Mouse (Mus musculus): ENCODE measurements at regions not wholly inside any gene's neighbourhood (a gene's known extent, or its start where the extent isn't known, plus 50 kb on each side); places are given as distances from the start of the nearest gene placed in this dataset.
A peak's percentile ranks its signal among the peaks of the same experiment; 100 is the strongest.

GRCm38 (mm10) chr13:48717036-48717435 lies 54.2 kb downstream of the Barx1 start:
- no peak overlapping the region for H3K4me3 ChIP-seq
- peak overlapping the region; percentile 63; the same call in 1 of the 2 replicates for H3K27ac ChIP-seq
- peaks cover 10% of the 10 kb centered on the region; the same call in 1 of the 2 replicates for H3K27me3 ChIP-seq (ENCODE audit: poor library complexity, severe bottlenecking)
- peaks cover 4% of the 10 kb centered on the region; the same call in 1 of the 2 replicates for H3K9me3 ChIP-seq
- no peaks in the 10 kb centered on the region for H3K36me3 ChIP-seq (replicated peaks)
- 50% methylated on average over 16 of the region's 16 CpGs for WGBS
- no peak for DNase-seq (ENCODE audit: extremely low spot score, low spot score)
- H3K4me1 ChIP-seq, result peaks cover 15% of the 10 kb centered on the region

GRCm38 (mm10) chr13:48717451-48717850 lies 54.7 kb downstream of the Barx1 start:
- Histone ChIP-seq H3K9me3 (peaks cover 4% of the 10 kb centered on the region; the same call in 1 of the 2 replicates), H3K36me3 (replicated peaks) (no peaks in the 10 kb centered on the region), H3K4me1 (peaks cover 15% of the 10 kb centered on the region), H3K4me3 (no peak overlapping the region), H3K27me3 (ENCODE audit: poor library complexity, severe bottlenecking) (peaks cover 10% of the 10 kb centered on the region; the same call in 1 of the 2 replicates), H3K27ac (peak overlapping the region; percentile 63; the same call in 1 of the 2 replicates)
- 76% methylated on average over 10 of the region's 10 CpGs for WGBS
- DNase-seq (ENCODE audit: extremely low spot score, low spot score), result no peak

- 12% methylated on average over 8 of the region's 8 CpGs for WGBS
- DNase-seq (ENCODE audit: extremely low spot score, low spot score), result no peak
- H3K4me3 ChIP-seq, result no peak overlapping the region
Measured at GRCm38 (mm10) chr13:48723676-48724075, 60.9 kb downstream of the Barx1 start.

GRCm38 (mm10) chr13:48726430-48726829 lies 63.6 kb downstream of the Barx1 start:
- Histone ChIP-seq H3K4me3 (no peak overlapping the region), H3K27me3 (ENCODE audit: poor library complexity, severe bottlenecking) (peaks cover 78% of the 10 kb centered on the region), H3K36me3 (replicated peaks) (no peaks in the 10 kb centered on the region), H3K27ac (no peak overlapping the region), H3K4me1 (peaks cover 27% of the 10 kb centered on the region), H3K9me3 (0 out of 2 replicates have a peak, but pooled peaks cover 3% of the 10 kb centered on the region)
- 47% methylated on average over 4 of the region's 4 CpGs for WGBS
- DNase-seq (ENCODE audit: extremely low spot score, low spot score), result no peak

More at GRCm38 (mm10) chr13:48723676-48724075, 60.9 kb downstream of the Barx1 start:
- Histone ChIP-seq H3K9me3 (peaks cover 7% of the 10 kb centered on the region; the same call in 1 of the 2 replicates), H3K27ac (no peak overlapping the region), H3K4me1 (peaks cover 12% of the 10 kb centered on the region), H3K36me3 (replicated peaks) (no peaks in the 10 kb centered on the region), H3K27me3 (ENCODE audit: poor library complexity, severe bottlenecking) (peaks cover 50% of the 10 kb centered on the region)

GRCm38 (mm10) chr13:48731046-48731996 lies 68.5 kb downstream of the Barx1 start:
- H3K27ac ChIP-seq, result 0 out of 2 replicates have a peak overlapping the region, but pooled peaks have one; percentile 30
- H3K27me3 ChIP-seq (ENCODE audit: poor library complexity, severe bottlenecking), result peaks cover 90% of the 10 kb centered on the region
- WGBS, result 2% methylated on average over 50 of the region's 51 CpGs

GRCm38 (mm10) chr13:48732168-48732841 lies 69.5 kb downstream of the Barx1 start:
- no peak overlapping the region for H3K27ac ChIP-seq
- H3K4me1 ChIP-seq, result peaks cover 33% of the 10 kb centered on the region
- H3K9me3 ChIP-seq, result no peaks in the 10 kb centered on the region
- peak; percentile 62 for DNase-seq (ENCODE audit: extremely low spot score, low spot score)
- peaks cover 90% of the 10 kb centered on the region for H3K27me3 ChIP-seq (ENCODE audit: poor library complexity, severe bottlenecking)
- 2% methylated on average over 29 of the region's 29 CpGs for WGBS
- no peaks in the 10 kb centered on the region for H3K36me3 ChIP-seq (replicated peaks)
- H3K4me3 ChIP-seq, result peak overlapping the region; percentile 46

More at GRCm38 (mm10) chr13:48731046-48731996, 68.5 kb downstream of the Barx1 start:
- Histone ChIP-seq H3K4me1 (peaks cover 33% of the 10 kb centered on the region), H3K4me3 (peak overlapping the region; percentile 46), H3K36me3 (replicated peaks) (no peaks in the 10 kb centered on the region), H3K9me3 (no peaks in the 10 kb centered on the region)
- peak; percentile 38 for DNase-seq (ENCODE audit: extremely low spot score, low spot score)

GRCm38 (mm10) chr13:48734985-48735384 lies 72.2 kb downstream of the Barx1 start:
- Histone ChIP-seq H3K9me3 (no peaks in the 10 kb centered on the region), H3K27me3 (ENCODE audit: poor library complexity, severe bottlenecking) (peaks cover 74% of the 10 kb centered on the region), H3K4me1 (peaks cover 26% of the 10 kb centered on the region), H3K4me3 (no peak overlapping the region), H3K36me3 (replicated peaks) (no peaks in the 10 kb centered on the region), H3K27ac (no peak overlapping the region)
- DNase-seq (ENCODE audit: extremely low spot score, low spot score), result no peak
- 85% methylated on average over 9 of the region's 9 CpGs for WGBS

- H3K4me1 ChIP-seq, result peaks cover 13% of the 10 kb centered on the region
- H3K27me3 ChIP-seq (ENCODE audit: poor library complexity, severe bottlenecking), result peaks cover 27% of the 10 kb centered on the region
- 42% methylated on average over 5 of the region's 5 CpGs for WGBS
- no peak for DNase-seq (ENCODE audit: extremely low spot score, low spot score)
- no peaks in the 10 kb centered on the region for H3K9me3 ChIP-seq
- no peaks in the 10 kb centered on the region for H3K36me3 ChIP-seq (replicated peaks)
- no peak overlapping the region for H3K4me3 ChIP-seq
- H3K27ac ChIP-seq, result no peak overlapping the region
Measured at GRCm38 (mm10) chr13:48745566-48745965, 82.8 kb downstream of the Barx1 start.

- Histone ChIP-seq H3K9me3 (no peaks in the 10 kb centered on the region), H3K4me3 (no peak overlapping the region), H3K36me3 (replicated peaks) (no peaks in the 10 kb centered on the region), H3K4me1 (peaks cover 13% of the 10 kb centered on the region), H3K27ac (no peak overlapping the region), H3K27me3 (ENCODE audit: poor library complexity, severe bottlenecking) (peaks cover 22% of the 10 kb centered on the region)
- DNase-seq (ENCODE audit: extremely low spot score, low spot score), result no peak
- 53% methylated on average over 7 of the region's 7 CpGs for WGBS
Measured at GRCm38 (mm10) chr13:48746301-48746700, 83.5 kb downstream of the Barx1 start.

Data from forebrain, embryonic 10.5 days (tissue).